Mouse (Mus musculus) MN1 (cell line): ENCODE data around the gene Col7a1.

Experiments used
- DNase-seq: peaks from one replicate; pipeline ENCODE4 v3.0.0-alpha.2; 2016; ENCODE audit warnings: low spot score

Gene Col7a1

GRCm38 (mm10) chr9:109021428-109021827 is 68.0 kb downstream of the Col7a1 start:
- no peak for DNase-seq

- DNase-seq: no peak
These were observed 69.7 kb downstream of the Col7a1 start for GRCm38 (mm10) chr9:109022866-109023685.

GRCm38 (mm10) chr9:109027521-109027920 is 74.1 kb downstream of the Col7a1 start:
- no peak for DNase-seq

DNA sequence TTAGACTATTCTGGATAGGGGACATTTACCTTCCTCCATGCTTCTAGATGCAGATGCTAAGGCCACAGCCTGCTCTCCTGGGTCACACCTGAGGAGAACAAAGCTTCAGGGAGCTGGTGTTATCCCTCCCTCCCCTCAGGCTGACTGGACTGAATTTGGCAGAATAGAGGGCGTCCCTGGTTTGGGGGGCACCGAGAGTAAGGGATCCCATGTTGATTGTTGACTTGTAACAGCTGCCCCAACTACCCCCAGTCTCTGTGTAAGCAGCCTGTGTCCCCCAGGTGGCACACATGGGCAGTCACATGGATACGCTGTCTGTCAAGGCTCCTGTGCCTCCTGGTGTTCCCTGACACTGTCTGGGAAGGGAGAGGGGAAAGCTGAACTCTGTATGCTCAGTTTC is 75.0 kb downstream of the Col7a1 start:
- DNase-seq: no peak

GRCm38 (mm10) chr9:109028919-109029318 is 75.5 kb downstream of the Col7a1 start:
- DNase-seq: no peak

DNA sequence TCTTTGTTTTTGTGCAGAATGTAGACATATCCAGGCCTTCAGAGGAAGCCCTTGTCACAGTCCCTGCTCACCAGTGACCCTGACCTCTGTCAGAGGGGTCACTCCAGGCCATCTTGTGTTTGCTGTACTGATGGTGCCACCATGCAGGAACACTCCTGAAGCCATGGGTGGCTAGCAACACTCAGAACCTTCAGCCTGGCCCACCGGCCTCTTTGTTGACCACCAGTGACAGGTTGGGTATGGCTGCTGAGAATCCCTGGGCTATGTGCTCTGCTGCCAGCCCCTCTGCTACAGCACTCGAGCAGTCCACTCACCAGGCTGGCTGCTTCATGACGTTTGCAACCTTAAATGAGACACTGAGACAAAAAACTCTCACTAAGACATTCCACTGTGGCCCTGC is 76.9 kb downstream of the Col7a1 start:
- no peak for DNase-seq

GRCm38 (mm10) chr9:109031001-109031400 is 77.6 kb downstream of the Col7a1 start:
- DNase-seq: no peak

DNA sequence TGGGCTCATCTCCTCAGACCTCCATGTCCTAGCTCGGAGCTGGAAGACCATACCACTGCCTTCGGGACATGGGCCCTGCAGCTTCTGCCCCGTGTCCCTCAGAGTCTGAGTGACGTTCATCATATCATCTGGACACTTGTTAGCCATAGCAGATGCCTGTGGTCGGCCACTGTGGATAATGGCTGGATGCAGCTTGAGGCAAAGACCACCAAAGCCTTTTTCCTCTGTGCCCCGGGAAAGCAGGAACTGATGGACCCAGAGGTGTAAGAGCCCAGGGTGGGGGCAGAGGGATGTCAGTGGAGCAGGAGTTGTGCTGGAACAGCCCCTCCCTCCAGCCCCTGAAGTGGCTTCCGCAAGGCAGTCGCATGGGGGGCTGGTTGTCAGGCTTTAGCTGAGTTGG is 78.3 kb downstream of the Col7a1 start:
- DNase-seq: no peak

DNA sequence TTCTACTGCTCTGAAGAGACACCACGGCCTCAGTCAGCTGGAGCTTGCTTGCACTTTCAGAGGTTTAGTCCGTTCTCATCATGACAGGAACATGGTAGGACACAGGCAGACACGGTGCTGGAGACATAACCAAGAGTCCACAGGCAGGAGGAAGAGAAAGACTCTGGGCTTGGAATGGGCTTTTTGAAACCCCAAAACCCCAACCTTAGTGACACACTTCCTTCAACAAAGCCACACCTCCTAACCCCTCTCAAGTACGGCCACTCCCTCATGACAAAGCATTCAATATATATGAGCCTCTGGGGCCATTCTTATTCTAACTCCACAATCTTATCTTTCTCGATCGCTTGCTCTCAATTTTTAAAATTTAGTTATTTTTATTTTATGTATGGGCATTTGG is 79.0 kb downstream of the Col7a1 start:
- DNase-seq: no peak
